Mouse (Mus musculus): ENCODE measurements around the gene Lypd3. TPM values are rescaled to one million over a fixed set of nuclear protein-coding genes. Genes with fewer than 3 reads are reported as not detected.

Gene Lypd3
- polyA plus RNA-seq, 2 experiments, result 0.03 TPM; not detected in 1

GRCm38 (mm10) chr7:24662575-24662974, 26.2 kb downstream of the Lypd3 start:
- ATAC-seq (ENCODE audit: insufficient read depth), result 0 out of 2 replicates have a peak, but pooled peaks have one; percentile 15

GRCm38 (mm10) chr7:24664301-24664700, 28.0 kb downstream of the Lypd3 start:
- WGBS (ENCODE audit: insufficient replicate concordance), result 30% methylated on average over 8 of the region's 8 CpGs
- DNase-seq (ENCODE audit: low read depth in 3 of 3, low spot score in 3 of 3), result no peak
- TF ChIP-seq CTCF (IDR thresholded peaks at IDR 0.05; ENCODE audit: low read depth), result no peak
- no peak for TF ChIP-seq EP300 (IDR thresholded peaks at IDR 0.05; ENCODE audit: low read depth)
- Histone ChIP-seq H3K4me2 (ENCODE audit: low read depth) (no peak overlapping the region), H3K9ac (replicated peaks) (no peak overlapping the region), H3K9me3 (ENCODE audit: control insufficient read depth, low read length) (no peaks in the 10 kb centered on the region), H3K4me3 (ENCODE audit: insufficient read depth in 1 of 2, low read depth in 2 of 2, low read length in 2 of 2) (no peak overlapping the region), H3K36me3 (replicated peaks; ENCODE audit: control insufficient read depth, insufficient read depth, low read depth) (no peaks in the 10 kb centered on the region), H3K27me3 (ENCODE audit: control insufficient read depth, insufficient read depth, low read length) (no peaks in the 10 kb centered on the region), H3K27ac (no peak overlapping the region), H3K4me1 (replicated peaks; ENCODE audit: control insufficient read depth in 2 of 2, insufficient read depth in 2 of 2, low read length in 1 of 2) (peaks cover 0 to 4% of the 10 kb centered on the region in 2 experiments; a peak in 2 of 4 replicates)
- no peak for ATAC-seq (ENCODE audit: insufficient read depth)

More at GRCm38 (mm10) chr7:24662575-24662974, 26.2 kb downstream of the Lypd3 start:
- Histone ChIP-seq H3K27me3 (ENCODE audit: control insufficient read depth, insufficient read depth, low read length) (no peaks in the 10 kb centered on the region), H3K9me3 (ENCODE audit: control insufficient read depth, low read length) (no peaks in the 10 kb centered on the region), H3K4me1 (replicated peaks; ENCODE audit: control insufficient read depth in 2 of 2, insufficient read depth in 2 of 2, low read length in 1 of 2) (peaks cover 0 to 4% of the 10 kb centered on the region in 2 experiments; a peak in 2 of 4 replicates), H3K4me2 (ENCODE audit: low read depth) (no peak overlapping the region), H3K27ac (no peak overlapping the region), H3K36me3 (replicated peaks; ENCODE audit: control insufficient read depth, insufficient read depth, low read depth) (no peaks in the 10 kb centered on the region), H3K9ac (replicated peaks) (no peak overlapping the region), H3K4me3 (ENCODE audit: insufficient read depth in 1 of 2, low read depth in 2 of 2, low read length in 2 of 2) (no peak overlapping the region)
- peak; percentile 43 to 47 (median 46) for DNase-seq (ENCODE audit: low read depth in 3 of 3, low spot score in 3 of 3)
- WGBS (ENCODE audit: insufficient replicate concordance), result 7% methylated on average over 8 of the region's 8 CpGs
- peak; percentile 96 for TF ChIP-seq CTCF (IDR thresholded peaks at IDR 0.05; ENCODE audit: low read depth)
- no peak for TF ChIP-seq EP300 (IDR thresholded peaks at IDR 0.05; ENCODE audit: low read depth)

GRCm38 (mm10) chr7:24664959-24665358, 28.6 kb downstream of the Lypd3 start:
- no peaks in the 10 kb centered on the region for H3K9me3 ChIP-seq (ENCODE audit: control insufficient read depth, low read length)
- TF ChIP-seq CTCF (IDR thresholded peaks at IDR 0.05; ENCODE audit: low read depth), result no peak
- no peak for TF ChIP-seq EP300 (IDR thresholded peaks at IDR 0.05; ENCODE audit: low read depth)
- H3K36me3 ChIP-seq (replicated peaks; ENCODE audit: control insufficient read depth, insufficient read depth, low read depth), result no peaks in the 10 kb centered on the region
- H3K27ac ChIP-seq, result no peak overlapping the region
- H3K9ac ChIP-seq (replicated peaks), result no peak overlapping the region
- WGBS (ENCODE audit: insufficient replicate concordance), result 60% methylated on average over 9 of the region's 9 CpGs
- DNase-seq (ENCODE audit: low read depth in 3 of 3, low spot score in 3 of 3) (no peak), ATAC-seq (ENCODE audit: insufficient read depth) (no peak)
- no peaks in the 10 kb centered on the region for H3K27me3 ChIP-seq (ENCODE audit: control insufficient read depth, insufficient read depth, low read length)
- H3K4me1 ChIP-seq (replicated peaks; ENCODE audit: control insufficient read depth in 2 of 2, insufficient read depth in 2 of 2, low read length in 1 of 2), result peaks cover 0 to 4% of the 10 kb centered on the region in 2 experiments; a peak in 2 of 4 replicates
- H3K4me2 ChIP-seq (ENCODE audit: low read depth), result no peak overlapping the region
- H3K4me3 ChIP-seq (ENCODE audit: insufficient read depth in 1 of 2, low read depth in 2 of 2, low read length in 2 of 2), result no peak overlapping the region

- Histone ChIP-seq H3K9ac (replicated peaks) (no peak overlapping the region), H3K27ac (no peak overlapping the region), H3K9me3 (ENCODE audit: control insufficient read depth, low read length) (no peaks in the 10 kb centered on the region), H3K4me2 (ENCODE audit: low read depth) (no peak overlapping the region), H3K4me1 (replicated peaks; ENCODE audit: control insufficient read depth in 2 of 2, insufficient read depth in 2 of 2, low read length in 1 of 2) (no peaks in the 10 kb centered on the region), H3K27me3 (ENCODE audit: control insufficient read depth, insufficient read depth, low read length) (no peaks in the 10 kb centered on the region), H3K36me3 (replicated peaks; ENCODE audit: control insufficient read depth, insufficient read depth, low read depth) (no peaks in the 10 kb centered on the region), H3K4me3 (ENCODE audit: insufficient read depth in 1 of 2, low read depth in 2 of 2, low read length in 2 of 2) (no peak overlapping the region)
- TF ChIP-seq EP300 (IDR thresholded peaks at IDR 0.05; ENCODE audit: low read depth) (no peak), CTCF (IDR thresholded peaks at IDR 0.05; ENCODE audit: low read depth) (no peak)
- DNase-seq (ENCODE audit: low read depth in 3 of 3, low spot score in 3 of 3), result no peak
- ATAC-seq (ENCODE audit: insufficient read depth), result no peak
- 73% methylated on average over 23 of the region's 23 CpGs for WGBS (ENCODE audit: insufficient replicate concordance)
Observed at GRCm38 (mm10) chr7:24671944-24672439, 35.6 kb downstream of the Lypd3 start.

- ATAC-seq (ENCODE audit: insufficient read depth) (no peak), DNase-seq (ENCODE audit: low read depth in 3 of 3, low spot score in 3 of 3) (no peak)
- Histone ChIP-seq H3K9ac (replicated peaks) (no peak within 1 kb of the TSS), H3K36me3 (replicated peaks; ENCODE audit: control insufficient read depth, insufficient read depth, low read depth) (no peaks in the 10 kb centered on the region), H3K4me2 (ENCODE audit: low read depth) (no peak within 1 kb of the TSS), H3K4me3 (ENCODE audit: insufficient read depth in 1 of 2, low read depth in 2 of 2, low read length in 2 of 2) (no peak within 1 kb of the TSS), H3K4me1 (replicated peaks; ENCODE audit: control insufficient read depth in 2 of 2, insufficient read depth in 2 of 2, low read length in 1 of 2) (no peaks in the 10 kb centered on the region), H3K9me3 (ENCODE audit: control insufficient read depth, low read length) (no peaks in the 10 kb centered on the region), H3K27me3 (ENCODE audit: control insufficient read depth, insufficient read depth, low read length) (no peaks in the 10 kb centered on the region), H3K27ac (no peak within 1 kb of the TSS)
- no peak for TF ChIP-seq EP300 (IDR thresholded peaks at IDR 0.05; ENCODE audit: low read depth)
- no peak for TF ChIP-seq CTCF (IDR thresholded peaks at IDR 0.05; ENCODE audit: low read depth)
- WGBS (ENCODE audit: insufficient replicate concordance), result 73% methylated on average over 9 of the region's 9 CpGs
Observed at GRCm38 (mm10) chr7:24676575-24676974, 40.2 kb downstream of the Lypd3 start, which contains the start of gene Tex101. Tex101 (minus strand) TSS chr7:24676675.
